Mouse (Mus musculus) forebrain, embryonic 16.5 days (tissue): ENCODE measurements at regions not wholly inside any gene's neighbourhood (a gene's known extent, or its start where the extent isn't known, plus 50 kb on each side); places are given as distances from the start of the nearest gene placed in this dataset.

ENCODE experiments used
- ATAC-seq: fragments of 200-750 bp; cut with Nextera tagmentation; 2 replicates; pipeline ENCODE4 v1.8.0; 2017; ENCODE audit warnings: mild to moderate bottlenecking, moderate library complexity
- H3K27ac ChIP-seq: fragments of 300-500 bp; sonication (generic); 2 replicates; pipeline ENCODE4 v1.5.1; 2014; ENCODE audit warnings: low read length, control low read depth
- H3K27me3 ChIP-seq: fragments of 300-500 bp; sonication (generic); replicated peaks from 2 replicates; pipeline ENCODE4 v1.6.1; 2014; ENCODE audit warnings: low read length; ENCODE audit not compliant: control insufficient read depth, insufficient read depth
- H3K36me3 ChIP-seq: fragments of 300-500 bp; sonication (generic); 2 replicates; pipeline ENCODE4 v1.6.1; 2014; ENCODE audit not compliant: control insufficient read depth, insufficient read depth
- H3K4me1 ChIP-seq: fragments of 300-500 bp; sonication (generic); replicated peaks from 2 replicates; pipeline ENCODE4 v1.6.1; 2014; ENCODE audit warnings: low read length; ENCODE audit not compliant: control insufficient read depth, insufficient read depth
- H3K4me2 ChIP-seq: fragments of 300-500 bp; sonication (generic); 2 replicates; pipeline ENCODE4 v1.6.1; 2014; ENCODE audit warnings: mild to moderate bottlenecking, low read length, control low read depth
- H3K4me3 ChIP-seq: fragments of 300-500 bp; sonication (generic); replicated peaks from 2 replicates; pipeline ENCODE4 v1.5.1; 2014; ENCODE audit warnings: mild to moderate bottlenecking, low read length, control low read depth
- H3K9ac ChIP-seq: fragments of 300-500 bp; sonication (generic); replicated peaks from 2 replicates; pipeline ENCODE4 v1.6.1; 2014; ENCODE audit warnings: low read depth, low read length, control low read depth
- H3K9me3 ChIP-seq: fragments of 300-500 bp; sonication (generic); 2 replicates; pipeline ENCODE4 v1.6.1; 2016; ENCODE audit warnings: low read length; ENCODE audit not compliant: control insufficient read depth
- WGBS: fragments of 180-500 bp; shearing (Covaris S2); extraction: QIAGEN DNeasy Blood & Tissue Kit; methylation state at CpG from one replicate; pipeline ENCODE4 v1.1.7; 2014; 5-methylcytosine and 5-hydroxymethylcytosine counted together

- no peaks in the 10 kb centered on the region for H3K4me1 ChIP-seq
- H3K4me2 ChIP-seq: no peak overlapping the region
- H3K9me3 ChIP-seq: no peaks in the 10 kb centered on the region
- 89% methylated on average over 4 of the region's 4 CpGs for WGBS
- no peak for ATAC-seq
- H3K9ac ChIP-seq: no peak overlapping the region
- no peaks in the 10 kb centered on the region for H3K27me3 ChIP-seq
- no peak overlapping the region for H3K4me3 ChIP-seq
- H3K27ac ChIP-seq: no peak overlapping the region
- H3K36me3 ChIP-seq: no peaks in the 10 kb centered on the region
Measured at GRCm38 (mm10) chr1:83879109-83879399, 471.1 kb upstream of the Sphkap start.

GRCm38 (mm10) chr1:83878330-83879108, 470.5 kb upstream of the Sphkap start:
- no peaks in the 10 kb centered on the region for H3K4me1 ChIP-seq
- no peaks in the 10 kb centered on the region for H3K9me3 ChIP-seq
- H3K9ac ChIP-seq: no peak overlapping the region
- 94% methylated on average over 8 of the region's 8 CpGs for WGBS
- ATAC-seq: no peak
- H3K27ac ChIP-seq: no peak overlapping the region
- no peak overlapping the region for H3K4me2 ChIP-seq
- H3K36me3 ChIP-seq: no peaks in the 10 kb centered on the region
- H3K4me3 ChIP-seq: no peak overlapping the region
- H3K27me3 ChIP-seq: no peaks in the 10 kb centered on the region

- peak; percentile 71 for ATAC-seq
- no peak overlapping the region for H3K4me2 ChIP-seq
- H3K27me3 ChIP-seq: no peaks in the 10 kb centered on the region
- no peak overlapping the region for H3K9ac ChIP-seq
- 55% methylated on average over 5 of the region's 5 CpGs for WGBS
- H3K36me3 ChIP-seq: no peaks in the 10 kb centered on the region
- no peaks in the 10 kb centered on the region for H3K4me1 ChIP-seq
- H3K9me3 ChIP-seq: no peaks in the 10 kb centered on the region
- H3K27ac ChIP-seq: no peak overlapping the region
- no peak overlapping the region for H3K4me3 ChIP-seq
Measured at GRCm38 (mm10) chr1:83870853-83871567, 463.0 kb upstream of the Sphkap start.

GRCm38 (mm10) chr1:83869046-83869445, 461.0 kb upstream of the Sphkap start:
- WGBS: 51% methylated on average over 2 of the region's 2 CpGs
- Histone ChIP-seq H3K9ac (no peak overlapping the region), H3K4me1 (no peaks in the 10 kb centered on the region), H3K9me3 (no peaks in the 10 kb centered on the region), H3K36me3 (no peaks in the 10 kb centered on the region), H3K4me2 (no peak overlapping the region), H3K27me3 (no peaks in the 10 kb centered on the region), H3K27ac (no peak overlapping the region), H3K4me3 (no peak overlapping the region)
- ATAC-seq: no peak

GRCm38 (mm10) chr1:83862541-83862940, 454.5 kb upstream of the Sphkap start:
- Histone ChIP-seq H3K27ac (no peak overlapping the region), H3K4me1 (no peaks in the 10 kb centered on the region), H3K4me3 (no peak overlapping the region), H3K9me3 (no peaks in the 10 kb centered on the region), H3K4me2 (no peak overlapping the region), H3K36me3 (no peaks in the 10 kb centered on the region), H3K9ac (no peak overlapping the region), H3K27me3 (no peaks in the 10 kb centered on the region)
- 67% methylated on average over 1 of the region's 1 CpGs for WGBS
- no peak for ATAC-seq

GRCm38 (mm10) chr1:83862128-83862527, 454.1 kb upstream of the Sphkap start:
- 57% methylated on average over 3 of the region's 3 CpGs for WGBS
- H3K9me3 ChIP-seq: no peaks in the 10 kb centered on the region
- no peaks in the 10 kb centered on the region for H3K36me3 ChIP-seq
- no peak overlapping the region for H3K27ac ChIP-seq
- H3K4me2 ChIP-seq: no peak overlapping the region
- no peak overlapping the region for H3K4me3 ChIP-seq
- no peak overlapping the region for H3K9ac ChIP-seq
- no peak for ATAC-seq
- H3K27me3 ChIP-seq: no peaks in the 10 kb centered on the region
- H3K4me1 ChIP-seq: no peaks in the 10 kb centered on the region

GRCm38 (mm10) chr1:83859732-83860424, 451.9 kb upstream of the Sphkap start:
- peak; percentile 57; the same call in 1 of the 2 replicates for ATAC-seq
- WGBS: 80% methylated on average over 3 of the region's 3 CpGs

GRCm38 (mm10) chr1:83853996-83854395, 446.0 kb upstream of the Sphkap start:
- H3K4me1 ChIP-seq: no peaks in the 10 kb centered on the region
- H3K36me3 ChIP-seq: no peaks in the 10 kb centered on the region
- WGBS: 95% methylated on average over 5 of the region's 5 CpGs
- no peaks in the 10 kb centered on the region for H3K27me3 ChIP-seq
- no peak overlapping the region for H3K27ac ChIP-seq
- no peaks in the 10 kb centered on the region for H3K9me3 ChIP-seq
- no peak overlapping the region for H3K9ac ChIP-seq
- no peak overlapping the region for H3K4me2 ChIP-seq
- H3K4me3 ChIP-seq: no peak overlapping the region
- no peak for ATAC-seq

More at GRCm38 (mm10) chr1:83859732-83860424, 451.9 kb upstream of the Sphkap start:
- Histone ChIP-seq H3K4me2 (no peak overlapping the region), H3K9me3 (no peaks in the 10 kb centered on the region), H3K36me3 (no peaks in the 10 kb centered on the region), H3K9ac (no peak overlapping the region), H3K27me3 (no peaks in the 10 kb centered on the region), H3K4me1 (no peaks in the 10 kb centered on the region), H3K4me3 (no peak overlapping the region), H3K27ac (no peak overlapping the region)

- Histone ChIP-seq H3K9me3 (no peaks in the 10 kb centered on the region), H3K36me3 (no peaks in the 10 kb centered on the region)
- 84% methylated on average over 6 of the region's 6 CpGs for WGBS
Measured at GRCm38 (mm10) chr1:83851081-83851480, 443.1 kb upstream of the Sphkap start.

More at GRCm38 (mm10) chr1:83851081-83851480, 443.1 kb upstream of the Sphkap start:
- no peak overlapping the region for H3K27ac ChIP-seq
- no peaks in the 10 kb centered on the region for H3K4me1 ChIP-seq
- H3K4me3 ChIP-seq: no peak overlapping the region
- no peak overlapping the region for H3K9ac ChIP-seq
- H3K27me3 ChIP-seq: no peaks in the 10 kb centered on the region
- no peak for ATAC-seq
- H3K4me2 ChIP-seq: no peak overlapping the region
